Mouse (Mus musculus) brain, adult 2 months (tissue): ENCODE data around the gene Pml.

Experiments used
- DNase-seq: peaks from one replicate; pipeline ENCODE4 v3.0.0; 2011; ENCODE audit warnings: low read depth, low spot score

Pml gene

GRCm38 (mm10) chr9:58249592-58250192 is at the start of gene Pml:
TSS of gene Pml (minus strand) at chr9:58249786.
- DNase-seq, result peak; percentile 78

DNA sequence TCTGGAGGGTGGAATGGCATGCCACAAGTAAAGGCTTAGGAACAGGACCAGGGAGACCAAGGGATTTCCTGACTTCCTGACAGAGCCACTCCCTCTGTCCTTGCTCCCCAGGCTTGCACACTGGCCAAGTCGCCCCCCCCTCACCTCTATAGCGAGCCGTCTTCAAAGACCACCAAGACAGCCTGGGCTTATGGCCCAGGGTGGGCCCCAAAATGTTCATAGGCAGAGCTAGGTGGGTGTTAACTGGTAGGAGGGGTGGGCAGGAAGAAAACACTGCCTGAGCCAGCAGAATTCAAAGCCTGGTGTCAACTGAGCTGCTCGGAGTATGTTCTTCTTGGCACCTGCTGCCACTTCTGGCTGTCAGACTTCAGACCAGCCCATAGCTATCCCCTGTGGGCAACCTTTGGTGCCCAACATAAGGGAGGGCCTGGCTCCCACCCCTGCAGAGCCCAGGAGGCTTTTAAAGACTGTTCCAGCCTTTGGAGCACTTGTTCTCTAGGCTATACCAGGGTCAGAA is 48.4 kb upstream of the Pml start:
- no peak for DNase-seq

DNA sequence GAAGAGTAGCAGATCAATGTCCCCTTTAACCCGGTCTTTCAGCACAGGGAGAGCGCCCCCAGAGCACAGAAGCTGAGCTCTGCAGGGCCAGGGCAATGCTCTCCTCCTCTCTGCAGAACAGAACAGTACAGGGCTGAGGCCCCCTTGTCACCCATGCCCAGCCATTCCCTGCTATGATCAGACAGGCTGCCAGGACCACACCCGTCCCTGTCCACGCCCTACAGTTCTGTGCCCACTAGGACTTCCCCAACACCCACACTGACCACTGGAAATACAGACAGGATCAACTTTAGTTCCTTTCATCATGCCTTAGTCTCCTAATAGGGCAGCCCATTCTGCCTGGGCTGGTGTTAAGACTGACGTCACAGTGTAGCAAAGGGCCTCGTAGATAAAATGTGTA is 47.5 kb upstream of the Pml start:
- no peak for DNase-seq

- no peak for DNase-seq
Observed at GRCm38 (mm10) chr9:58295766-58296361, 46.3 kb upstream of the Pml start.

DNA sequence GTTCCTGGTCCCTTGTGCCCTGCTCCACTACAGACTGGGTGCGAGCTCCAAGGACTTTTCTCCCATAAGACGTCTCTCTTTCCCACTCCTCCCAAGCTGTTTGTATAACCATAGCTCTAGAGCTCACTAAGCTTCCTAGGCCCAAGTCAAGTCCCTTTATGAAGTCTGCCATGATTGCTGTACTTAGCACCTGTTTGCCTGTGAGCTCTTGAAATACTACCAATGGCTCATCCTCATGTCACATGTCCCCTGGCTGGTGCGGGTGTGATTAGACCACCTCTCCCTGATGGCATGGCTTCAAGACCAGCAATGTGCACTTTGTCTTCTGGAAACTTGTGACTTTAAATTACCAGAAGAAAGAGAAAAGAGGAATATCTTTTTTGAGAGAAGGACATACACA is 45.8 kb upstream of the Pml start:
- DNase-seq, result no peak

DNA sequence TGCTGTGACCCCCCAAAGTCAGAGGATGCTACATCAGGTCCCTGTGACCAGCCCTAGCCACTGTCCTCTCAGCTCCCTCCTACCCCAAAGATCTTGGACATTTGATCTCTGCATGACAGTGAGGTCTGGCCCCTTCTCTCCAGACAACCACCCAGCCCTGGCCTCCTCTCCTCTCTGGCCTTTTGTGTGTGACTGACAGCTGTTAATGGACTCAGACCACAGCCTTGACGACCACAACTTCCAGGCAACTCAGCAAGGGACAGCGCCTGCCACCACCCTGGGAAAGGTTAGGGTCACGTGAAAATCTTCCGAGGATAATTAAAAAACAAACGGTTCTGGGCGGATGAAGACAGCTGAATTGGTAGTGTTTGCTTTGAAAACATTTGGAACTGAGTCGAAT is 44.9 kb upstream of the Pml start:
- DNase-seq, result no peak

DNA sequence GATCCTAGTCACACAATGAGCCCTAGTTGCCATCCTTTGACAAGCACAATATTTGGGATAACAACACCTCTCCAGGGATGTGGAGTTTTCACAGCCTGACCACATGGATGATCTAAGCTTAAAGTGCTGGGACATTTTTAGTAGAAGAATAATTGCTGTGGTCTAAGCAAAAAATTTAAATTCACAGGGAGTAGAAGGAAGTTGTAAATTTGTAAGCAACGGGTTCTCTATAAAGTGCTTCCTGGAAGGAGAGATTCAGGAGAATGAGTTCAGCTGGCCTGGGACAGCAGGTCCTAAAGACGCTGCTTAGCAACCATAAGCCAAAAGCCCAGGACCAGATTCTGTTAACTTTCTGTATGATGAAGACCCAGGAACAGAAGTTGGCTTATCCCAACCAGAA is 40.3 kb upstream of the Pml start:
- DNase-seq, result no peak

- no peak for DNase-seq
Observed at GRCm38 (mm10) chr9:58289090-58289489, 39.5 kb upstream of the Pml start.

- DNase-seq, result no peak
Observed at GRCm38 (mm10) chr9:58283431-58283830, 33.8 kb upstream of the Pml start.

DNA sequence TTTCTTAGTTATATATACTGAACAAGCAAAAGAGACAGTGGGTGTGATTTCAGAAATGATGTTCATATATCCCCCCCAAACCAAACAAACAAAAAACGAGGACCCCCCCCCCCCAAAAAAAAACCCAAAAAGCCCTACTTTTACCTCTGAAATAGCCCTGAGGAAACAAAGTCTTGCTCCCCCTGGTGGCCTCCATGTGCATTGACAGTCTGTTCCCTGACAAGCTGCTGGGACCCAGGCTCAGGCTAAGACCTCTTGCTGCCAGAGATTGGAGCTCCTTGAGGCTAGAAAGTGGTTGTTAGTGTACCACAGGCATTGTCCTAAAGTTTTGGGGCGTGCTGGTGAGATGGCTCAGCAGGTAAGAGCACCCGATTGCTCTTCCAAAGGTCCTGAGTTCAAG is 32.0 kb upstream of the Pml start:
- peak; percentile 52 for DNase-seq

DNA sequence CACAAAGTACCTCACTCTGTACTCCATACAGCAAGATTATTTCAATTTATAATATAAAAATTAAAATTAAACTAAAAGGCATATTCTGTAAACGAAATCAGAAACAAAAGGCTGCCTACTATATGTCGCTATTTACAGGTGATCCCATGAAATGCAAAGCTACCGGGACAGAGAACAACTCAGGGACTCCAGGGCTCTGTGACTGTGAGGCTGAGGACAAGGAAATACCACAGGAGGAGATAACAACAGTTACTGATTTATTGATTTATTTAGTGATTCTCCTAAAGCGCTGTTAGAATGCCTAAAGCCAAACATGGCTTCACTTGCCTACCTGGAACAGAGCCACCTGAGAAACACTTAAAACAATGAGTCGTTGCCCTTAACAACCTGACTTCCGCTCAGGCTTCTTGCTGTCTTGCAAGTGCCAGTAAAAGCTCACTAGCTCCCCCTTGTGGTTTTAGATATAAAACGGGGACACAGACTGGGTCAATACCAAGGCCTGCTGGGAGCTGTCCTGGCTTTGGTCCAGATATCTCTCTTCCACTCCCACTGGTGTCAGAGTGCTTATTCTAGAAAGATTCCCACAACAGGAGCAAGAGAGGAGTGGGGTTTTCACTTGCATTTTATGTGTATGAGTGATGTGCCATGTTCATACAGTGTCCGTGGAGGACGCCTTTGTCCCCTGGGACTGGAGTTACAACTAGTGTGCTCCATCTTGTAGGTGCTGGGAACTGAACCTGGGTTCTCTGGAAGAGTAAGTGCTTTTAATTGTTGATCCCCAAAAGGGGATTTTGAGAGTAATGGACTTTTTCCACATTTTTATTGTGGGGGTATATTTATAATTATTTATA is 30.9 kb upstream of the Pml start:
- DNase-seq, result peak; percentile 95

GRCm38 (mm10) chr9:58279780-58280179 is 30.2 kb upstream of the Pml start:
- no peak for DNase-seq

- no peak for DNase-seq
Observed at GRCm38 (mm10) chr9:58278821-58279723, 29.5 kb upstream of the Pml start.

DNA sequence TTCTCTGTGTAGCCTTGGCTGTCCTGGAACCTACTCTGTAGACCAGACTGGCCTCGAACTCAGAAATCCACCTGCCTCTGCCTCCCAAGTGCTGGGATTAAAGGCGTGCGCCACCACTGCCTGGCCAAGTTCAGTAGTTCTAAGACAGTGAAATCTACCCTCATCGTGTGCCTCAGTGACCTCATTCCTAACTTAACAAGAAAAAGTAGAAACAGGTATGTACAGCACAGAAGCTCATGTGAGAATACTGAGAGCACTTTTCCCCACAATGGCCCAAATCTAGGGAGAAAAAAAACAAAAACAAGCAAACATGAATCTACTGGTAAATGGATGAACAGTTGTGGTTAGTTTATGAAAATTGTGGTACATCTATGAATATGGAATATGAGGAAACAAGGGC is 28.7 kb upstream of the Pml start:
- no peak for DNase-seq

- no peak for DNase-seq
Observed at GRCm38 (mm10) chr9:58276346-58276745, 26.8 kb upstream of the Pml start.

DNA sequence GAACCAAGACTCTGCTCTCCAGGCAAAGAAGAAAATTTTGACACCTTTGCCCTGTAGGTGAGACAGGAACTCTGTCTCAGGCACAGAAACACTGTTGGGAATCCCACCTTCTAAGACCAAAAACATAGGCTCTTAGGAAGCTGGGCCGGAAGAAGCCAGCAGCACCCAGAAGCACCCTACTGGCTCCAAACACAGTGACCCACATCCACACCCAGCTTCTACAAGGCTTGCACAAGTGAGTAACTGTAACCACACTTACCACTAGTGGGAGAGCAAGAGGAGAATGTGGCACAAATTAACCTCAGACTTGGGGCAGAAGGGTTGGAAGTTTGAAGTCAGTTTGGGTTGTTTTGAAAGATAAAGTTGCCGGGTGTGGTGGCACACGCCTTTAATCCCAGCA is 26.2 kb upstream of the Pml start:
- no peak for DNase-seq

DNA sequence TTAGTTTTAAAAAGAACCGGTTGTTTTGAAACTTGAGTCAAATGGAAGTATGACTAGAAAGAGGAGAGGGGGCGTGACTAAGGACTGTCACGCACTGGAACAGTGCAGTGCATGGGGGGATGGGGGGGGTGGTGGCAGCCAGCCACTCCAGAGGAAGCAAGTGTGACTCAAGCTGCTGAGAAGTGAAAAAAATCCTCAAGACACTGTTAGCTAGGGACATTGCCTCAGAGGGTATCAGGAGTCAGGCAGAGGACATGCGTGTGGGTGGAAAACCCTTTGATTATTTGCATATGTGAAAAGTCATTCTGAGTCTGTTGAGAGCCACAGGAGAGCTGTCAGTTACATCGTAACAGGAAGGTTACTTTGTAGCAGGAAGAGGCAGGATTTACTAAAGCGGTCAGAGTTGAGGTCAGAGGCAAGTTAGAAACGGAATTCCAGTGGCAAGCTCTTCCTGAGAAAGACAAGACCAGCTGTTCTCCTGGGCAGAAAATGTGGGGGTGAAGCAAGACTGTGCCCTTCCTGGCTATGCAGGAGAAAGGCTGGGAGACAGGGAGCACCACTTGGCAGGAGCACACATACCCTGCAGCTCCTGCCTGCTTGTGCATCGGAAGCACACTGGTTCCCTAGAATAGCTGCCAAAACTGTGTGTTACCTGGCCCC is 25.7 kb upstream of the Pml start:
- DNase-seq, result peak; percentile 82

- DNase-seq, result peak; percentile 27
Observed at GRCm38 (mm10) chr9:58274626-58275025, 25.0 kb upstream of the Pml start.

DNA sequence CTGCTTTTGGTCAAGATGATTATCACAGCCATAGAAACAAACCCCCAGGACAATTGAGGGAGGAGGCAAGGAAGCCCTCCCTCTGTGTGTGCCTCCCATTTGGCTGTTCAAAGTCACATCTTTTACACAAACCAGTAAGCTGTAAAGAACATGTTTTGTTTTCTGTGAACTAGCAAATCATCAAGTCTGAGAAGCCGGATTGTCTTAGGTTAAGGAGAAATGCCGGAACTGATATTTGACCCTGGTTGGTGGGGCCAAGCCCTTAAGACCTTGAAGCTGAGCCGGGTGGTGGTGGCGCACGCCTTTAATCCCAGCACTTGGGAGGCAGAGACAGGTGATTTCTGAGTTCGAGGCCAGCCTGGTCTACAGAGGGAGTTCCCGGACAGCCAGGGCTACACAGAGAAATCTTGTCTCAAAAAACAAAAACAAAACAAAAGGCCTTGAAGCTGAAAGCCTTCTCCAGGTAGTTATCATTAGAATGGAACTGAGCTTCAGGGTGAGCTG is 24.6 kb upstream of the Pml start:
- DNase-seq, result no peak

DNA sequence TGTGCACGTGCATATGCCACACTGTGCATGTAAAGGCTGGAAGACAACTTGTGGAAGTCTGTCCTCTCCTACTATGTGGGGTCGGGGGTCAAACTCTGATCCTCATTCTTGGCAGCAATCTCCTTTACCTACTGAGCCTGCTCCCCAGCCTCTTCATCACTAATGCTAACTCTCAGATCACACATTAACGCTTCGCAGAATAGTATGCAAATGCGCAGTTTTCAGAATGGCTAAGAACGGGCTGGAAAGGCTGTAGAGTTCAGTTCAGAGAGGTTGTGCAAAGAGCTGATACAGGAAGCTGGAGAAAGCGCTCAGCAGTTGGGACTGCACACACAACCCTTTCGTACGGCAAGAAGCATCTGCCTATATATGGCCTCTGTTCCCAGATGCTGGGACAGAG is 23.3 kb upstream of the Pml start:
- DNase-seq, result no peak

- DNase-seq, result no peak
Observed at GRCm38 (mm10) chr9:58272068-58272541, 22.5 kb upstream of the Pml start.
